Mouse (Mus musculus): ENCODE data around the gene Utrn.

Utrn gene

DNA sequence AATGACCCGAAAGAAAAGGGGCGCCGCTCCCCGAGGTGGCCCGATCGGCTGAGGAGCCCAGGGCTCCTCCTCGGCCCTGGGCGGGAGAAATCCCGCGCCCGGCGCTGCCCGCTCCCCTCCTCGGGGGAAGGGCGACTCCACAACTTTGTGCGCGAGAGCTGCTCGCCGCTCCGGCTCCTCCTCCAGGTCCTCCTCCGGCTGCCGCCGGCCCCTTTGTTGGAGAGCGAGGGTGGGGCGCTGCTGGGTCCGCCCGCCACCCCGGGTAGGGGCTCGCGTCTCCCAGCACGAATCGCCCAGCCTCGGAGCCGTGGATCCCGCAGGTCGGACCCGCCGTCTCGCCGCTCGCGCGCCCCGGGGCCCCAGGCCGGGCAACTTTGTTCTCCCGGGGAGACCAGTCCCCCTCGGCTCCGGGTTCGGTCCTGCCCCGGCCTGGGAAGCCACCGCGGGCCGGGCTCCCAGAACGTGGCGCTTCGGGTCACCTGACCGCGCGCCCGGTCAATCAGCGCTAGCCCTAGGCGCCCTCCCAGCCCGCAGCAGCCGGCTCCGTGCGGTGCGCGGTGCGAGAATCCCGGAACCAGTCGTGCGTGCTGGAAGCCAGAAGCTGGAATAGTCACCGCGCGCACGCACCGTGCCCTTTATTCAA is at the start of gene Utrn:
Gene Utrn, minus strand, starts transcription at position 337 of the 643 bp plus-strand sequence.
- peak; percentile 27 to 43 for DNase-seq (ENCODE audit: low spot score in 2 of 2)

DNA sequence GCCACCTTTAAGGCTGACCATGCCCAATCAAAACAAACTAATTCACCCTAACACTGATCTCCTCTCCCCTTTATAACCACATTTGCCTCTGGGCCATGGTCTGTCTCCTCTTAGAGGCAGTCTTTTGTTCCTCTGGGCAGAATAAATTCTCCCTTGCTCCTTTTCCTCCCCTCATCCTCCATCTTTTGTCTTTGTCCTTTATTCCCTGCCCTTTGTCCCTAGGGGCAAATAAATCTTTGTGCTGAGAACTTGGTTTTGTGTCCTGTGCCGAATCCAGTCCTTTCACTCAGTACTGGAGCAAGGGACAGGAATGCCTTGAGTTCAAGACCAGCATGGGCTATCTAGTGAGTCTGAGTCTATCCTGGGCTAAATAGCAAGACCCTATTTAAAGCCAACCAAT is 48.5 kb upstream of the Utrn start:
- no peak for DNase-seq (ENCODE audit: low spot score in 2 of 2)

DNA sequence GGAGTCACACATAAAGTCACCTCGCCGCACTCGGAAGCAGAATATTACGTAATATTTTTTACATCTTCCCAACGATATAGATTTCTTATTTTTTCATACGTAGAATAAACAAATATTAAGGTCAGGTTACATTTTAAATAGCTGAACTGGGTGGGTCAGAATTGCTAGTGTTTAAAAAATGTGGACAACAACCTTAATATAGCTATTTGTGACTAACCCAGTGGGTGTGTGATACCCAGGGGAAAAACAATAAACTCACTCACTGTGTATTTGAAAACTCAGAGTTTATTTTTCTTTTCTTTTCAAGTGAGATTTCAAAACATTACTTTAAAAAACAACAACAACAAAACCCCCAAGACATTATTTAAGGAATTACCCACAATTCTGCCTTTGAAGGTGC is 47.2 kb upstream of the Utrn start:
- DNase-seq (ENCODE audit: low spot score in 2 of 2), result no peak

DNA sequence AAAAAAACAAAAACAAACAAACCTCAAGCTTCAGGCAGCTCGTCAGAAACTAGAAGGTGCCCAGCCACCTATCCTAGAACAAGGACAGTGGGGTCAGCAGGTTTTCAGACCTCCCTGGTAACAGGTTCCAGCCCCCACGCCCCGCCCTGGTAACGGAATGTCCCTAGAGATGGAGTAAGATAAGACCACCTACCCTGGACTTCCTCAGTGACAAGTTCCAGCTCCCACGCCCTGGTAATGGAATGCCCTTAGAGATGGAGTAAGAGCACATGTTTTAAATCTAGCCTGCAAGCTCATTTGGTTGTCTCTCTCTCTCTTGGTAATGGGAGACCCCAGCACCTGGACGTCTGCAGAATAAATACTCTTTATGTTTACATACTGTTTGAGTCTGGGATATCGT is 46.7 kb upstream of the Utrn start:
- DNase-seq (ENCODE audit: low spot score in 2 of 2), result no peak

DNA sequence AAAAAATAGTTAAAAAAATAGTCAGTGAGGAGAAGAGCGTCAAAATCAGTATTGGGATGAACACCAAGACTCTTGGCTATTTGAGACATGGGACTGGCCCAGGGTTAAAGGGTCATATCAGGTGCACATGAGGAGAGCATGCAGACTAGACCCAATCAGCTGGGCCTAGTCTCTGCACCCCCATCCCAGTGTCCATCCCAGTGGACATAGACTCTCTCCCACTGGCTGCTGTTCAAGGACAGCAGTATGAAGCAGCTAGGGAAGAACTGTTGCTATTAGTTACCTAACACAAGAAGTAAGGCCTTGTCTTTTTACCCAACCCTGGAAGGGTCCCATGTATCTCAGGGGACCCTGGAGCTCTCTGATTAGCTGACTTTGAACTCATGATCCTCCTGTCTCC is 45.0 kb upstream of the Utrn start:
- DNase-seq (ENCODE audit: low spot score in 2 of 2), result no peak

DNA sequence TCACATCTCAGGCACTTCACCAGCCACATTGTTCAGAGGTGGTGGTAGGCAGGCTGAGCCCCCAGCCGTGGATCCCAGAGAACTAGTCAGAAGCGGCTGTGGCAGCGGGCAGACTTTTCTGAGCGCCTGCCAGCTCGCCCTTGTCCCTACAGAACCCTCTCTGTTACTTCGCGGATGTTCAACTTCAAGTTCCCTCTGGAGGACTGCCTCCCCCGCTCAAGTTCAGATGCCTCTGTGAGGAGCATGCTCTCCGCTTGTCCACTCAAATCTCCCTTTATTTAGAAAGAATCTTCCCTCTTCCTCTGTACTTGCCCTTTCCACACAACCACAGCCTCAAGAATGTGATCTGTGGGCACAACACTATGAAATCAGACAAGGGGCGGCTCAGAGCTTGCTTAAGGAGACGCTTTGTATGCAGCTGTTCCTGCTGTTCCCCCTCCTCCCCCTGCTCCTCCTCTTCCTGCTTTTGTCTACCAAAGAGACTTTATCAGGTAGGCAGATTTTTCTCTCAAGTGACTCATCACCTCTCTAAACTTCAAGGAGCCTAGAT is 42.9 kb upstream of the Utrn start:
- DNase-seq (ENCODE audit: low spot score in 2 of 2), result peak; percentile 6 to 9

DNA sequence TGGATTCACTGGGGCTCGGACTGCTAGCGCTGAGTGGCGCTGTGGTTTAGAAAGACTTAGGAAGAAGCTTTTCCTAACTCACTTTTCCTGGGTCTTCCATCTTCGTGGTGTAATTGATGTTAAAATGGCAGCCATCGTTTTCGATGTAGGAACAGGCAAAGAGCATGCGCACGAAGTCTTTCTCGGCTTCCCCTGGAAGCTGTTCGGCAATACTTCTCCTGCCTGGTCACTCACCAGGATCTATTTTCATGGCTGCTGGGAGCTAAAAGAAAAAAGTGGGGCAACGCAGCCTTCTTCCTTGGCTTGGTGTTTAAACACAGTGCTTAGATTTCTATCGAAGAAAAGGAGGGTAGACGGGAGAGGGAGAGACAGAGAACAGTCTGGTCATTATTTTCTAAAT is 42.3 kb upstream of the Utrn start:
- no peak for DNase-seq (ENCODE audit: low spot score in 2 of 2)

DNA sequence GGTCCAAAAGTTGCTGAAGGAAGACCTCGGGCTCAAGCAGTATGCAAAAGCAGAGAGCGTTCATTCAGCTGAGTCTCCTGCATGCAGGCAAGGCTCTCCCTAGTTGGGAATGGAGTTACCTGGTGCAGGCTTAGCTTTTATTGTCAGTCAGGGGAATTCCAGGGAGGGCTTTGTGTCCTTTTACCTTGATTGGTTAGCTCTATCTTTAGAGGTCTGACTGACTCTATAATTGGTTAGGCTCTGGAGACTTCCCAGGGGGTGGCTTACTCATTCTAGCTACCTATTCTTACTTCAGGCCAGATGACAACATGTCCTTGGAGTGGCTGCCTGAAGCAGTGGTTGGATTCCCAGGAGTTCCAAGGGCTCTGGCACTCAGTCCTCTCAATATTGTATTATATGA is 40.7 kb upstream of the Utrn start:
- DNase-seq (ENCODE audit: low spot score in 2 of 2), result no peak

DNA sequence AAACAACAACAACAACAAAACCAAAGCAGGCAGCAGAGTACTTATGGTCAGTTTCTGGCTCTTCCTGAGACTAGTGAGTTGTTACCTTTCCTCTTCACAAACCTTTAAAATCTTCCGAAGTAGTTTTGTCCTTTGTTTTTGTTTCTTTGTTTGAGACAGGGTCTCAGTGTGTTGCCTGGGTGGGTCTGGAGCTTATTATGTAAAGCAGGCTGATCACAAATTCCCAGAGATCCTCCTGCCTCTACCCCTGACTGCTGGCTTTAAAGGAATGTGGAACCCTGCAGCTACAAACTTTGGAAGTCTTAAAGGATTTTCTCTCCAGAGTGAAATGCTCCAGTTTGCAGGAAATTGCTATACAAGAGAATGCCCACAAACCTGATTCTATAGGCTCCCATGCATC is 40.0 kb upstream of the Utrn start:
- DNase-seq (ENCODE audit: low spot score in 2 of 2), result no peak

DNA sequence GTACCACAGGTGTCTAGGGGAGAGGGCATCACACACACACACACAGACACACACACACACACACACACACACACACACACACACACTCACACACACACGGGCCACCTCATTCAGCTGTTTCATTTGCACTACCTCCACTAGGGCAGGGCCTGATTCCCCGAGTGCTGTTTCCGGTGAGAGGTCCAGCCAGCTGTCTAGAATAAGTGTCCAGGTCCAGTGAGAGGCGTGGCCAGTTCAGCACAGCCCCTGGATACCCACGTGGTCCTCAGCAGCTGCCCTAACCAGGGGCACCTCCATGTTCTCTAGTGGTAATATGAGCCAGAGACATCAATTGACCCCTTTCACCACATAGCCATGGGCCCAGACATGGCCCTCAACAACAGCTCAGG is 35.0 kb upstream of the Utrn start:
- no peak for DNase-seq (ENCODE audit: low spot score in 2 of 2)

DNA sequence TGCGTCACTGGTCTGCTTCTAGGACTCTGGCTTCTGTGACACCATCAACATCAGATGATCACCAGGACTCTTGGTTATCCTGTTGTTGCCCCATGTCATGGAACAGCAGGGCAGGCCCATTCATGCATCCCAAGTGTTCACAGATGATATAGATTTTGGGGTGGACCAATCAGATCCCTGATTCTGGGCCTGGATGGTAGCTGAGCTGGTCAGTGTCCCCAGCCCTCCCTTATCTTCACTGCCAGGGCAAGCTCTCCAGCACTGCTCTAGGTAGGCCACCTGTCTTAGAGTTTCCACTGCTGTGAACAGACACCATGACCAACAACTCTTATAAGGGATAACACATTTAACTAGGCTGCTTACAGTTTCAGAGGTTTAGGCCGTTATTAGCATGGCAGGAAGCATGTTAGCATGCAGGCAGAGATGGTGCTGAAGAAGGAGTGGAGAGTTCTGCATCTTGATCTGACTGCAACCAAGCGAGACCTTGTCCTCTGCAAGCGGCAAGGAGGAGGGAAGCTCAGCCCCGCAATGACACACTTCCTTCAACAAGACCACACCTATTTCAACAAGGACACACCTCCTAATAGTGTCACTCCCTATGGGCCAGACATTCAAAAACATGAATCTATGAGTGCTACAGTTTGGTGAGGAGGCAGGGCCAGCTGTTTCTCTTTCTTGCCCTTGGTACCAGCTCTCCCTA is 34.4 kb upstream of the Utrn start:
- DNase-seq (ENCODE audit: low spot score in 2 of 2), result no peak

DNA sequence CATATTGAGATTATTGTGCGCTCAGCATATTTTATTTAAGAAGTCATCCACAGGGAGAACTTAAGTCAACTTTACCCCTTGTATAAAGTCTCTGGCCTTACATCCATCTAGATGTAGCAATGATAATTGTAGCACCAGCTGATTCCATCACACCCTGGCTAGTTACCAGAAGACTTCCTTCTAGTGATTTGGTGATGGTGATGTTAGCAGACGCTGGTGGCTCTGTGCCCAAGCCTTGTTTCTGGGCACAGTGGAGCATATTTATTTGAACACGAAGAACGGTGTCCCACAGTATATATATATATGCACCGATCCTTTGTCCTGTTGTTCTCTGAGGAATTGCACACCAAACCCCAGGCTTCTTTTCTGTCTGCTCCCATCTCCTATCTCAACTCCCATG is 30.7 kb upstream of the Utrn start:
- DNase-seq (ENCODE audit: low spot score in 2 of 2), result no peak

DNA sequence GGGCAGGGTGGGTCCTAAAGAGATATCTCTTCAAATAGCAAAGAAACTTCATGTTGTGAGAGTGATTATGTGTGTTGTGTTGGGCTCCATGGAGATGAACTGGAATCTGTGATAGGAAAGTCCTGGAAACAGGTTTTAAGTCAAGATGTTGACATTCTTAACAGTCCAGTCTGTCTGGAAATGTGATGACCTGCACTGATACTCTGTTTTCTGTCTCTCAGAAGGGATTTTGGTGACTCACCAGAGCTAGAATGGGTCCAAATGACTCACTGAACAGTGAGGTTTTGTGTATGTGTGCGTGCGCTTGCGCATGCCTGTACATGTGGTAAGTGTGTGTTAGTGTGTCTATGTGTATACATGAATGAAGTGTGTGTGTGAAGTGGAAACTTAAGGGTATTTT is 24.2 kb upstream of the Utrn start:
- DNase-seq (ENCODE audit: low spot score in 2 of 2), result no peak

DNA sequence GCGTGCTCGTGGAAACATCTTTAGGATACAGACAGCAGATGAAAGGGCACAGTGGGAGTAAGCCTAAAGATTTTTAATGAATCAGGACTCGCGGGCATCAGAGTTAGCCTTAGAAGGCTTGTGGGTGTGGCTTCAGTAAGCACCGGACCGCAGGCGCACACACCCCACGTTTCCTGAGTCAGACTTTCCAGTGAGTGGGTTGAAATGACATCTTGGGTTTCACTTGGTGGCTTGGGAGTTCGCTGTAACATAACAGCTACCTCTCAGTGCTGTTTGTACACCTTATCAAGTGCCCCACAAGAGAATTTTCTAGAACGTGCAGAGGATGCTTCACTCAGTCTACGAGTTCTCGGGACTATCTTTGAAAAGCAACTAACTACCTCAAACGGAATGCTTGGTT is 19.2 kb upstream of the Utrn start:
- no peak for DNase-seq (ENCODE audit: low spot score in 2 of 2)

DNA sequence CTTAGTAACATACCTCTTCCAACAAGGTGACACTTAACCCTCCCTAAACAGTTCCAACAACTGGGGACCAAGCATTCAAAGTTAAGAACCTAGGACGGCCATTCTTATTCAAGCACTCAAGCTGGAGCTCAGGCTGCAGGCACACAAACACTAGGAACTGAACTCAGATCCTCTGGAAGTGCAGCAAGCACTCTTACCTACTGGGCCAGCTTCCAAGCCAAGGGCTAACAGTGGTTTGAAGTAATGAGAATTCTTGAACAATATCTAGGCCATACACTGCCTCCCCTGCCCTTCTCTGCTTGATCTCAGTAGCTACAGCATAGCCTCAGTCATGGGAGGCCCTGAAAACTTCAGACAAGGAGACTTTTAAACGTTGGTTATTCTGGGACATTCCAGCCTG is 18.6 kb upstream of the Utrn start:
- DNase-seq (ENCODE audit: low spot score in 2 of 2), result no peak

DNA sequence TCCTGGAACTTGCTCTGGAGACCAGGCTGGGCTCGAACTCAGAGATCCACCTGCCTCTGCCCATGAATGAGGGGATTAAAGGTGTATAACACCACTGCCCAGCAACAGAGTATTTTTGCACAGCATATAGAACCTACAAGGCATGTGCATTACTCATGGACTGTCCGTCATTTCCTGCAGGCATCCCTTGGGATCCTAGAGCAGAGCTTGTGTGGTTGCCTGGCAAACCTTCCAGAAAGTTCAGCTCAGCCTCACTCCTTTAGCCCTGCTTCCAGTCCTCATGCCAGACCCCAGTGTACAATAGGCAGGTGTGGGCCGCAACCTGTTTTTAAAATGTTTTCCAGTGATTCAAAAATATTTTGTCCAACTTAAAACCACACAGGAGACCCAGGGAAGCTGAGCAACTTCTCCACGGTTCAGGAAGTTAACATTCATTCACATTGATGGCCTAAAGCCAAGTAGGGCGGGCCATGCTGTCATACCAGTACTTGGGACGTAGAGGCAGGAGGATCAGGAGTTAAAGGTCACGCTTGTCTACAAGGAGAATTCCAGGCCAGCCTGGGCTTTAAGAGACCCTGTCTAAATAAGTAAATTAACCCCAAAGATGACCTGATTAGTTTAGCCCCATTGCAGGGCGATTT is 15.3 kb upstream of the Utrn start:
- DNase-seq (ENCODE audit: low spot score in 2 of 2), result no peak

DNA sequence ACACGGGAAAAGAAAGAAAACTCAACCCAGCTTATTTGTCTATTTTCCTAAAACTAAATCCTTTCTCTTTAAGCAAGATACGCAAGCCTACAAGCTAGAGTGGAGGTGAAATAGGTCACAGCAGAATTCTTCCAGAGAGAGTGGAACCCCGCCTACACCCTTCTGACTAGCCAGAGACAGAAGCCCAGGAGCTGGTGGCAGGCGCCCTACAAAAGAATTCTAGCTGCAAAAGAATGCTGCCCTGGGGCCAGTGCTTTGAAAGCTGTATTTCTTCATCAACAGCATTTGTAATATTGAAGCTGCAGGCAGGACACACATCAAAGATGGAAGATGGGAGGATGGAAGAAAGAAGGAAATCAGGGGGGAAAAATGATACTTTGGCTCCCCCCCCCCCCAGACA is 12.7 kb upstream of the Utrn start:
- DNase-seq (ENCODE audit: low spot score in 2 of 2), result no peak

DNA sequence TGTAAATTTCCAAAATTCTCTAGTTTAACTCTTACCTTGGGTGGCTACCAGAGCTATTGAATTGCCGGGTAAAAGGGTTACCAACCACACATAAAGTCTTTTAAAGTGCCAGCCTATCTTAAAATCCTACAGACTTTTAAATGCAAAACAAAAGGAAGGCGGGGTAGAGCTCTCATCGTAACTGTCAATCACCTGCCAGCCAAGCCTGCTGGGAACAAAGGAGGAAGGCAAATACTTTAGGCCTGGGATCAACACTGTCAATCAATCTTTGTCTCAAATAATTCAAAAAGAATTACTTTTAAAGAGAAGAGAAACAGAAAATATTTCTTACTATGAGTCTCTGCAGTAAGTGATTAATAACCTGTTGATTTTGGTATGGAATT is 10.1 kb upstream of the Utrn start:
- DNase-seq (ENCODE audit: low spot score in 2 of 2), result no peak

DNA sequence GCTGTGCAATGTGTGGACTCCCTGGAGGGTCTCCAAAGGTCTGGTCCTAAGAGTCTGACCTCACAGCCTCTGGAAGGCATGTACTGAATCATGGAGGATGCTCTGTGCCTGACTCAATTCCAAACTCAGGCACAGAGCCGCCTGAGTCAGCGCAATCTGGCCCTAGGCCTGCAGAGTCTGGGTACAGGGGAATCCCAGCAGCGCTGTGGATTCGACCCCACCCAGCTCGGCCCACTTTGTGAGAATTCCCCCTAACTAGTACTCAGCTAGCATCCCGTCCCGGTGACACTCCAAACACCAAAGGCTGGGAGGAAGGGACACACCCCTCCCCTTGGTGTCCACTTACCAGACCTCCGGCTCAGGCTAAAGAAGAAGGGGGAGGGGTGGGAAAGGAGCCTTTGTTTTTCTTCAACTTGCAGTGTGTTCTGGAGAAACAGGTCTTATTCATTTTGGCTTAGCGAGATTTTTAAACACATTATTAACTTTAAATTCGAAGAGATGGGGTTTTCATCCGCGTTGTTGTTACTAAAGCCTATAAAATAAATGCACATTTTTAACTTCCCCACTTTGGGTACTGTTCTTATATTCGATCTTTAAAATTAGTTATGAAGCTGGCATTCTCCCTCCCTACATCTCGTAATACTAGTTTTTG is 9.6 kb upstream of the Utrn start:
- no peak for DNase-seq (ENCODE audit: low spot score in 2 of 2)

DNA sequence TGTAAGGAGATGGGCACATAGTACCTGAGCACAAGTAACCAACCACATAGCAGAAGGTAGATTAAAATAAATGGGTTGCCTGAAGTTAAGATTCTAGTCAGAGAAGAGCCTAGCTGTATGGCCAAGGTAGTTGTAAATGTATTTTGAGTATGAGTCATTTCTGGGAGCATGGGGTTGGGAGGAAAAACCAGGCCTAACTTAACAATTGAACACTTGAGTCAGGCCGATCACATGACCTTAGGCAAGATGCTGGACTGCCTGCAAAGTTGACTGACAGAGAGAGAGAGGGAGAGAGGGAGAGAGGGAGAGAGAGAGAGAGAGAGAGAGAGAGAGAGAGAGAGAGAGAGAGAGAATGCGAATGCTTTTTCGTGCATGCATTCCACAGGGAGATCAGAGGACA is 7.3 kb upstream of the Utrn start:
- no peak for DNase-seq (ENCODE audit: low spot score in 2 of 2)

DNA sequence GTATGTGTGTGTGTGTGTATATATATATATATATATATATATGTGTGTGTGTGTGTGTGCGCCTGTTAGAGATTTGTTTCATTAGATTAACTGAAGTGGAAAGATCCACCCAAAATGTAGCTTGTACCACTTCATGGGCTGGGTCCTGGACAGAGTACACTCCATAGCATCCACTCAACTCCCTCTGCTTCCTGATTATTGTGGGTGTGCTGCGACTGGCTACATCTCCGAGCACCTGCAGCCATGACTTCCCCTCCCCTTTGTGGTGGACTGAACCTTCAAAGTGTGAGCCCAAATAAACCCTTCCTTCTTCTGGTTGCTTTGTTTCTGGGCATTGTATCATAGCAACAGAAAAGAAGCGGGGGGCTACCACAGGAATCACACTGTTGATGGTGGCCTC is 6.2 kb upstream of the Utrn start:
- no peak for DNase-seq (ENCODE audit: low spot score in 2 of 2)

DNA sequence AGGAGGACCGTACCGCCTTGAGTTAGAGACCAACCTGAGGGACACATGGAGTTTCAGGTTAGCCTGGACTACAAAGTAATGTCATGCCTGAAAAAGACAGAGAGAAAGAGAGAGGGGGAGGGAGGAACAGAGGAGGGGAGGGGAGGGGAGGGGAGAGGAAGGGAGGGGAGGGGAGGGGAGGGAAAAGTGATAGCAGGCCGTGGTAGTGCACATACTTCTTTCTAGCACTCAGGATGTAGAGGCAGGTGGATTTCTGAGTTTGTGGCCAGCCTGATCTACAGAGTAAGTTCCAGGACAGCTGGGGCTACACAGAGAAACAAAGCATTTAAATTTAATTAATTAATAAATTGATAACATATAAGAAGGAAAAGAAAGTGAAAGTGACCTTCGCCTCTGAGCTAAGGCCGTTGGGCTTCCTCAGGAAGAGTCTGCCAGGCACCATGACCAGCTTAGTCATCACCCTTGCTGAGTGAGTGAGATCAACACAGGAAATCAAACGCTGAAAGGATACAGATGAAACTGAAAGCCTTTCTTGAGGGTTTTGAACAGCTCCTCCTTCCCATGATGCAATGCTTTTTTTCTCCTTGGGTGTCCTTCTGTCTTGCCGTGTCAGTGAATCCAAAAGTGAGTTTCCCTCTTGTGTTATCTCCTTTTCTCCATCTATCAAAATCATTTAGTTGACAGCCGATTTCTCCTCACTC is 5.6 kb upstream of the Utrn start:
- DNase-seq (ENCODE audit: low spot score in 2 of 2), result no peak

Data from frontal cortex, postnatal 25 days (tissue).